Mouse (Mus musculus): ENCODE data around the gene Akap13. TPM values are rescaled to one million over a fixed set of nuclear protein-coding genes. Genes with fewer than 3 reads are reported as not detected.

Gene Akap13
- polyA plus RNA-seq, 1 experiment from 2014 or later = 43.4 TPM

GRCm38 (mm10) chr7:75427322-75427721 lies 28.0 kb upstream of the Akap13 start:
- Histone ChIP-seq H3K4me3 (no peak overlapping the region), H3K4me2 (no peak overlapping the region), H3K27ac (peak overlapping the region; percentile 48), H3K27me3 (no peaks in the 10 kb centered on the region), H3K4me1 (replicated peaks) (peaks cover 34% of the 10 kb centered on the region), H3K9ac (no peak overlapping the region), H3K9me3 (replicated peaks) (no peaks in the 10 kb centered on the region), H3K36me3 (no peaks in the 10 kb centered on the region)
- no peak for ATAC-seq (replicated peaks; ENCODE audit: insufficient number of reproducible peaks, insufficient read depth, low FRiP score, low read depth)
- WGBS = 48% methylated on average over 4 of the region's 4 CpGs

DNA sequence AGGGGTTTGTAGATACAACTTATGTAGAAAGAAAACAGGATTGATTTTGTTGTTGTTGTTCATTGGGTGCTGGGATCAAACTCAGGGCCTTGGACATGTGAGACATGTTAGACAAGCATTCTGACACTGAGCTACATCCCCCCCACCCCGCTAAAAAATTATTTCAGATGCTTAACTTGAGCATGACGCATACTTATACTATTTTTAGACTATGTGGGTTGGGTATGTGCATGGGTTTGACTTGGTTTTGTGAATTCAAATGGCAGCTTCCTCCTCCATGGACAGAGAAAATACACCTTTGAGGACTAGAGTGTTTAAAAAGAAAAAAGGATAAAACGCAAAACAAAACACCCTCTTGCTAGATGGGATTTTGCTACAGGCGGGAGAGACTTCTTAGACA lies 26.4 kb upstream of the Akap13 start:
- Histone ChIP-seq H3K9me3 (replicated peaks) (no peaks in the 10 kb centered on the region), H3K36me3 (no peaks in the 10 kb centered on the region), H3K4me2 (no peak overlapping the region), H3K27me3 (no peaks in the 10 kb centered on the region), H3K9ac (no peak overlapping the region), H3K4me3 (no peak overlapping the region), H3K4me1 (replicated peaks) (peaks cover 35% of the 10 kb centered on the region), H3K27ac (peak overlapping the region; percentile 80; the same call in 1 of the 2 replicates)
- no peak for ATAC-seq (replicated peaks; ENCODE audit: insufficient number of reproducible peaks, insufficient read depth, low FRiP score, low read depth)
- WGBS = 62% methylated on average over 4 of the region's 4 CpGs

GRCm38 (mm10) chr7:75430550-75430949 lies 24.8 kb upstream of the Akap13 start:
- WGBS = 26% methylated on average over 2 of the region's 2 CpGs
- H3K9ac ChIP-seq = no peak overlapping the region
- H3K4me1 ChIP-seq (replicated peaks) = peaks cover 35% of the 10 kb centered on the region
- no peak overlapping the region for H3K4me3 ChIP-seq
- H3K9me3 ChIP-seq (replicated peaks) = no peaks in the 10 kb centered on the region
- H3K36me3 ChIP-seq = no peaks in the 10 kb centered on the region
- H3K27ac ChIP-seq = peak overlapping the region; percentile 80
- peak overlapping the region; percentile 24; the same call in 1 of the 2 replicates for H3K4me2 ChIP-seq
- no peaks in the 10 kb centered on the region for H3K27me3 ChIP-seq
- ATAC-seq (replicated peaks; ENCODE audit: insufficient number of reproducible peaks, insufficient read depth, low FRiP score, low read depth) = peak; percentile 78

- peaks cover 35% of the 10 kb centered on the region for H3K4me1 ChIP-seq (replicated peaks)
Measured at GRCm38 (mm10) chr7:75431043-75431442, 24.3 kb upstream of the Akap13 start.

GRCm38 (mm10) chr7:75432046-75432445 lies 23.3 kb upstream of the Akap13 start:
- 66% methylated on average over 3 of the region's 3 CpGs for WGBS
- no peaks in the 10 kb centered on the region for H3K36me3 ChIP-seq
- no peak overlapping the region for H3K4me3 ChIP-seq
- H3K27ac ChIP-seq = peak overlapping the region; percentile 80; the same call in 1 of the 2 replicates
- ATAC-seq (replicated peaks; ENCODE audit: insufficient number of reproducible peaks, insufficient read depth, low FRiP score, low read depth) = no peak
- no peak overlapping the region for H3K4me2 ChIP-seq
- no peaks in the 10 kb centered on the region for H3K9me3 ChIP-seq (replicated peaks)
- no peak overlapping the region for H3K9ac ChIP-seq
- H3K4me1 ChIP-seq (replicated peaks) = peaks cover 35% of the 10 kb centered on the region
- no peaks in the 10 kb centered on the region for H3K27me3 ChIP-seq

More at GRCm38 (mm10) chr7:75431043-75431442, 24.3 kb upstream of the Akap13 start:
- Histone ChIP-seq H3K9me3 (replicated peaks) (no peaks in the 10 kb centered on the region), H3K36me3 (no peaks in the 10 kb centered on the region), H3K4me2 (0 out of 2 replicates have a peak overlapping the region, but pooled peaks have one; percentile 24), H3K27me3 (no peaks in the 10 kb centered on the region), H3K4me3 (no peak overlapping the region), H3K27ac (peak overlapping the region; percentile 80), H3K9ac (no peak overlapping the region)
- WGBS = 14% methylated on average over 7 of the region's 7 CpGs
- ATAC-seq (replicated peaks; ENCODE audit: insufficient number of reproducible peaks, insufficient read depth, low FRiP score, low read depth) = no peak

GRCm38 (mm10) chr7:75436413-75437174 lies 18.7 kb upstream of the Akap13 start:
- H3K27ac ChIP-seq = no peak overlapping the region
- no peak overlapping the region for H3K4me2 ChIP-seq
- no peak for ATAC-seq (replicated peaks; ENCODE audit: insufficient number of reproducible peaks, insufficient read depth, low FRiP score, low read depth)
- H3K27me3 ChIP-seq = no peaks in the 10 kb centered on the region
- no peak overlapping the region for H3K9ac ChIP-seq
- no peaks in the 10 kb centered on the region for H3K9me3 ChIP-seq (replicated peaks)
- H3K4me1 ChIP-seq (replicated peaks) = peaks cover 9% of the 10 kb centered on the region
- H3K36me3 ChIP-seq = no peaks in the 10 kb centered on the region
- 47% methylated on average over 5 of the region's 8 CpGs for WGBS
- no peak overlapping the region for H3K4me3 ChIP-seq

DNA sequence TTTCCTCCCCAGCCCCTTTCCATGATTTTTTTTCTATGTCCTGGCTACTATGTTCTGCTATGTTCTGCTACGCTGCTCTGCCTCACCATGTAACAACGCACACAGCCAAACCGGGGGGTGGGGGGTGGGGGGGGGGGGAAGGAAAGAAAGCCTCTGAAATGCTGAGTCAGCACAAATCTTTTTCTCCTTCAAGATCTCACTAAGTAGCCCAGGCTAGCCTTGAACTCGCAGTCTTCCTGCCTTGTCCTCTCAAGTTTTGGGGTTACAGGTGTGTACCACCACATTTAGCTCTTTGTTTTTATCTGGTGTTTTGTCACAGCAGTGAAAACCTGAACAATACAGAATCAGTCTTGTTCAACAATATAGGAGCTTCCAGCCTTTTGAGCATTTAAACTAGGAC lies 15.8 kb upstream of the Akap13 start:
- WGBS = 82% methylated on average over 4 of the region's 4 CpGs

GRCm38 (mm10) chr7:75440241-75440640 lies 15.1 kb upstream of the Akap13 start:
- WGBS = 72% methylated on average over 2 of the region's 2 CpGs
- H3K36me3 ChIP-seq = no peaks in the 10 kb centered on the region
- ATAC-seq (replicated peaks; ENCODE audit: insufficient number of reproducible peaks, insufficient read depth, low FRiP score, low read depth) = no peak

More for the DNA sequence above, 15.8 kb upstream of the Akap13 start:
- no peaks in the 10 kb centered on the region for H3K36me3 ChIP-seq
- no peaks in the 10 kb centered on the region for H3K4me1 ChIP-seq (replicated peaks)
- no peak overlapping the region for H3K4me3 ChIP-seq
- no peak overlapping the region for H3K27ac ChIP-seq
- no peak overlapping the region for H3K9ac ChIP-seq
- no peak overlapping the region for H3K4me2 ChIP-seq
- H3K27me3 ChIP-seq = no peaks in the 10 kb centered on the region
- no peaks in the 10 kb centered on the region for H3K9me3 ChIP-seq (replicated peaks)
- ATAC-seq (replicated peaks; ENCODE audit: insufficient number of reproducible peaks, insufficient read depth, low FRiP score, low read depth) = no peak

GRCm38 (mm10) chr7:75441947-75442346 lies 13.4 kb upstream of the Akap13 start:
- Histone ChIP-seq H3K9me3 (replicated peaks) (no peaks in the 10 kb centered on the region), H3K27me3 (no peaks in the 10 kb centered on the region), H3K4me2 (no peak overlapping the region), H3K9ac (no peak overlapping the region), H3K4me3 (no peak overlapping the region), H3K36me3 (no peaks in the 10 kb centered on the region), H3K27ac (no peak overlapping the region), H3K4me1 (replicated peaks) (no peaks in the 10 kb centered on the region)
- no peak for ATAC-seq (replicated peaks; ENCODE audit: insufficient number of reproducible peaks, insufficient read depth, low FRiP score, low read depth)
- WGBS = 49% methylated on average over 2 of the region's 2 CpGs

More at GRCm38 (mm10) chr7:75440241-75440640, 15.1 kb upstream of the Akap13 start:
- Histone ChIP-seq H3K9me3 (replicated peaks) (no peaks in the 10 kb centered on the region), H3K4me3 (no peak overlapping the region), H3K4me2 (no peak overlapping the region), H3K27me3 (no peaks in the 10 kb centered on the region), H3K9ac (no peak overlapping the region), H3K27ac (no peak overlapping the region), H3K4me1 (replicated peaks) (no peaks in the 10 kb centered on the region)

GRCm38 (mm10) chr7:75456152-75456888 lies 986 bp downstream of the Akap13 start:
- Histone ChIP-seq H3K4me1 (replicated peaks) (peaks cover 32% of the 10 kb centered on the region), H3K4me3 (peak overlapping the region; percentile 88), H3K36me3 (no peaks in the 10 kb centered on the region), H3K9ac (peak overlapping the region; percentile 93), H3K27me3 (no peaks in the 10 kb centered on the region), H3K4me2 (peak overlapping the region; percentile 72), H3K27ac (peak overlapping the region; percentile 99), H3K9me3 (replicated peaks) (0 out of 2 replicates have a peak, but pooled peaks cover 4% of the 10 kb centered on the region)
- WGBS = 2% methylated on average over 25 of the region's 25 CpGs
- ATAC-seq (replicated peaks; ENCODE audit: insufficient number of reproducible peaks, insufficient read depth, low FRiP score, low read depth) = no peak

- no peak overlapping the region for H3K4me2 ChIP-seq
- no peak for ATAC-seq (replicated peaks; ENCODE audit: insufficient number of reproducible peaks, insufficient read depth, low FRiP score, low read depth)
- no peak overlapping the region for H3K4me3 ChIP-seq
- H3K27me3 ChIP-seq = no peaks in the 10 kb centered on the region
- H3K9ac ChIP-seq = no peak overlapping the region
- no peaks in the 10 kb centered on the region for H3K36me3 ChIP-seq
- peaks cover 37% of the 10 kb centered on the region for H3K4me1 ChIP-seq (replicated peaks)
- WGBS = 70% methylated on average over 1 of the region's 1 CpGs
- no peaks in the 10 kb centered on the region for H3K9me3 ChIP-seq (replicated peaks)
- H3K27ac ChIP-seq = no peak overlapping the region
Measured at GRCm38 (mm10) chr7:75460290-75460689, 5.0 kb downstream of the Akap13 start.
